Mouse (Mus musculus) intestine, embryonic 16.5 days (tissue): ENCODE results near the gene Mad2l2. TPM values are rescaled to one million over a fixed set of nuclear protein-coding genes. Genes with fewer than 3 reads are reported as not detected.
A peak's percentile ranks its signal among the peaks of the same experiment; 100 is the strongest.

Experiments used
- ATAC-seq: fragments of 200-750 bp; cut with Nextera tagmentation; 2 replicates; pipeline ENCODE4 v1.8.0; 2017; ENCODE audit warnings: moderate TSS enrichment, moderate library complexity
- H3K27ac ChIP-seq: fragments of 300-500 bp; sonication (generic); 2 replicates; pipeline ENCODE4 v1.5.1; 2014; ENCODE audit warnings: mild to moderate bottlenecking, low read length
- H3K27me3 ChIP-seq: fragments of 300-500 bp; sonication (generic); replicated peaks from 2 replicates; pipeline ENCODE4 v1.6.1; 2014; ENCODE audit warnings: low read length, control low read depth, mixed read lengths; ENCODE audit not compliant: control insufficient read depth, insufficient read depth
- H3K36me3 ChIP-seq: fragments of 300-500 bp; sonication (generic); 2 replicates; pipeline ENCODE4 v1.6.1; 2014; ENCODE audit warnings: low read length, control low read depth; ENCODE audit not compliant: control insufficient read depth, insufficient read depth
- H3K4me1 ChIP-seq: fragments of 300-500 bp; sonication (generic); 2 replicates; pipeline ENCODE4 v1.6.1; 2014; ENCODE audit warnings: low read length, control low read depth, mixed read lengths; ENCODE audit not compliant: control insufficient read depth, insufficient read depth
- H3K4me2 ChIP-seq: fragments of 300-500 bp; sonication (generic); 2 replicates; pipeline ENCODE4 v1.6.1; 2014; ENCODE audit warnings: low read depth, low read length, control low read depth
- H3K4me3 ChIP-seq: fragments of 300-500 bp; sonication (generic); 2 replicates; pipeline ENCODE4 v1.5.1; 2014; ENCODE audit warnings: mild to moderate bottlenecking, low read length
- H3K9ac ChIP-seq: fragments of 300-500 bp; sonication (generic); 2 replicates; pipeline ENCODE4 v1.6.1; 2014; ENCODE audit warnings: low read depth, low read length
- H3K9me3 ChIP-seq: fragments of 300-500 bp; sonication (generic); 2 replicates; pipeline ENCODE4 v1.6.1; 2016; ENCODE audit warnings: low read length, control low read depth; ENCODE audit not compliant: control insufficient read depth
- WGBS: fragments of 180-500 bp; shearing (Covaris S2); extraction: QIAGEN DNeasy Blood & Tissue Kit; methylation state at CpG from one replicate; pipeline ENCODE4 v1.1.7; 2014; 5-methylcytosine and 5-hydroxymethylcytosine counted together
- polyA plus RNA-seq: library from polyadenylated mRNA; unstranded; fragments of >200 nt; fragmentation: Nextera tagmentation; extraction: Ambion mirVana; gene quantifications from 2 replicates; pipeline ENCODE4 v1.2.1, GENCODE M21; 2015

Gene Mad2l2
- polyA plus RNA-seq, 1 experiment from 2014 or later: 30.1 TPM

DNA sequence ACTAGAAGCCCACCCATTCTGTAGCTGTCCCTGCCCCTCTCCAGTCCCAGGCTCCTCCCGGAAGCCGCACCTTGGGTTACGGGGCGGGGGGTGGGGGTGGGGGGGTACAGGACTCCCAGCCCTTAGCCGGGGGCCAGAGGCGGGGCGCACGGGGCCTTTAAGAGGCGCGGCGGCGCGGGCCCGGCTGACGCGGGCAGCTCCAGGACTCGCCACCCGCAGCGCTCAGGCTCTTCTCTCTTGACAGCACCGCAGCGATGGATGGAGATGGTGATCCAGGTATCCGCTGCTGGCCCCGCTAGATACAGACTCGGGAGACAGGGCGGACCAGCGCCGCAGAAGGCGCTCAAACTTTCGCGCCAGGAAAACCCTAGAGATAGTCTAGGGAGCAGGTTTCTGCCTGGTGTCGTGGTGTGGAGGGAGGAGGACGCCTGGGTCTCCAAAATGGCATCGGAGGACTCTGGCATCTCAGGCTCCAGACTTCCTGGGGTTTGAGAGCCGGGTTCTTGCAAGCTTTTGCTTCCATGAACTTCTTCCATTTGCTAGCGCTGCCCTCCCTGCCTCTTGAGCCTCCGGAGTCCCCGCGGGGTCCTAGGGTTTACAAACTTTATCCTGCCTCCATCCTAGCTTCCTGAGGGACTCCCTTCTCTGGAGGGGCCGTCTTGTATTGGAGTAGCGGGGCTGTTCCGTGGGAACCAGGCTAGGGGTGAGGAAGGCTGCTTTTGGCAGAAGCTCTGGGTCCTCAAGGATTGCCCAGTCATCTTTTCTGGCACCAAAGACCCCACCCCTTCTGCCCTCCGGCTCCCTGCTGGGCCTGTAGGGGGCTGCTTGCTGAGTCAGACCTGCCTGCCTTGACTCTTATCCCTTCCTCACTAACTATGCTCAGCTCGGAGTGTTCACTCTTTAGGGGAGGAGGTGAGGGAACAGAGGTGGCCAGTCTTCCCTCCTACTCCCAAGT lies 30.5 kb downstream of the Mad2l2 start, which contains the start of the genes Fbxo44 and Fbxo2:
TSS of gene Fbxo44 (minus strand) at position 47 of the 955 bp plus-strand sequence.
TSS of gene Fbxo2 (plus strand) at position 186 of the 955 bp plus-strand sequence.
- H3K4me3 ChIP-seq: peak within 1 kb of the TSS; percentile 65
- WGBS: under 1% methylated on average over 43 of the region's 43 CpGs
- no peaks in the 10 kb centered on the region for H3K36me3 ChIP-seq
- peak within 1 kb of the TSS; percentile 100 for H3K4me2 ChIP-seq
- ATAC-seq: peak; percentile 67
- H3K9ac ChIP-seq: peak within 1 kb of the TSS; percentile 77
- peaks cover 57% of the 10 kb centered on the region for H3K27me3 ChIP-seq
- H3K9me3 ChIP-seq: no peaks in the 10 kb centered on the region
- peaks cover 15% of the 10 kb centered on the region for H3K4me1 ChIP-seq
- H3K27ac ChIP-seq: no peak within 1 kb of the TSS; the same call in 1 of the 2 replicates

DNA sequence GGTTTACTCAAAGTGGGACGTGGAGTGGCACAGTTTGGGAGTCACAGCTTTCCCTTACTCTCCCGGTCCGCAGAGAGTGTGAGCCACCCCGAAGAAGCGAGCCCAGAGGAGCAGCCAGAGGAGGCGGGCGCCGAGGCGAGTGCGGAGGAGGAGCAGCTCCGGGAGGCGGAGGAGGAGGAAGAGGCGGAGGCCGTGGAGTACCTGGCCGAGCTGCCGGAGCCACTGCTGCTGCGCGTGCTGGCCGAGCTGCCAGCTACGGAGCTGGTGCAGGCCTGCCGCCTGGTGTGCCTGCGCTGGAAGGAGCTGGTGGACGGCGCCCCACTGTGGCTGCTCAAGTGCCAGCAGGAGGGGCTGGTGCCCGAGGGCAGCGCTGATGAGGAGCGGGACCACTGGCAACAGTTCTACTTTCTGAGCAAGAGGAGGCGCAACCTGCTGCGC lies 33.8 kb downstream of the Mad2l2 start:
- Histone ChIP-seq H3K9ac (peak overlapping the region; percentile 40; the same call in 1 of the 2 replicates), H3K27me3 (peaks cover 66% of the 10 kb centered on the region), H3K9me3 (no peaks in the 10 kb centered on the region), H3K4me3 (peak overlapping the region; percentile 33), H3K4me1 (peaks cover 13% of the 10 kb centered on the region), H3K4me2 (peak overlapping the region; percentile 55), H3K27ac (no peak overlapping the region), H3K36me3 (no peaks in the 10 kb centered on the region)
- peak; percentile 47 for ATAC-seq
- under 1% methylated on average over 26 of the region's 29 CpGs for WGBS

DNA sequence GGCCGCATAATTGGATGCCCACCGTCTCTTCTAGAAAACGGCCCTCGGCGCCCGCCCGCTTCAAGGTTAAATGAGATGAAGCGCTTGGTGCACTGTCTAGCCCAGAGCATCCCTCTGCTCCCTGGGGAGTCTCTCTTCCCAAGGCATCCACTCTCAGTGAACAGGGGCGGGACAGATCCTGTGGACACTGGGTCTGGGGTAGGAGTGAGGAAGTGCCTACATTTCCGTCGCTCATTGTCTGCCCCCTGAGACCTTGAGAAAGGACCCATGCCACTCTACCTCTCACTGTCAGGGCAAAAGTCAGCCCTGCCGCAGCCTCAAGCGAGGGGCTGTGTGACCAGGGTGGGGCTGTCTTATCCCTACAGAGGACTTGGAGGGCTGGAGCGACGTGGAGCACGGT lies 34.3 kb downstream of the Mad2l2 start:
- no peak for ATAC-seq
- peak overlapping the region; percentile 33; the same call in 1 of the 2 replicates for H3K4me3 ChIP-seq
- WGBS: 2% methylated on average over 16 of the region's 16 CpGs

DNA sequence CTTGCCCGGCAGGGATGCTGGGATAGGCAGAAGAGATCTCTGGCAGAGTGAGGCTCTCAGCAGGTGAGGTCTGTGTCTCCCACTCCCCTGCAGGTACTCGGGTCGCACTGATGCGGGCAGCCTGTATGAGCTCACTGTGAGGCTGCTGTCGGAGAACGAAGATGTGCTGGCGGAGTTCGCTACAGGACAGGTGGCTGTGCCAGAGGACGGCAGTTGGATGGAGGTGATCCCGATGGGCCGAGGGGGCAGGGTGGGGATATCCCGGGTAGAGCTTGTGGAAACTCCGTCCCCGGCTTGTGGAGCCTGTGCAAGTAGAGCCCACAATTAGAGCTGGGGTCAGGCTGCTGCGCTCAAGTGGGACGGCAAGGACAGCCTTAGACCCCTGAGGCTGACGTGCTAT lies 35.4 kb downstream of the Mad2l2 start:
- Histone ChIP-seq H3K9me3 (no peaks in the 10 kb centered on the region), H3K9ac (no peak overlapping the region), H3K27me3 (peaks cover 72% of the 10 kb centered on the region), H3K4me3 (no peak overlapping the region), H3K4me1 (peaks cover 10% of the 10 kb centered on the region), H3K4me2 (no peak overlapping the region), H3K36me3 (no peaks in the 10 kb centered on the region), H3K27ac (no peak overlapping the region)
- WGBS: 7% methylated on average over 17 of the region's 17 CpGs
- ATAC-seq: no peak

More for the DNA sequence above, 34.3 kb downstream of the Mad2l2 start:
- Histone ChIP-seq H3K9me3 (no peaks in the 10 kb centered on the region), H3K27me3 (peaks cover 68% of the 10 kb centered on the region), H3K36me3 (no peaks in the 10 kb centered on the region), H3K27ac (no peak overlapping the region), H3K9ac (no peak overlapping the region), H3K4me1 (peaks cover 12% of the 10 kb centered on the region), H3K4me2 (peak overlapping the region; percentile 55)

DNA sequence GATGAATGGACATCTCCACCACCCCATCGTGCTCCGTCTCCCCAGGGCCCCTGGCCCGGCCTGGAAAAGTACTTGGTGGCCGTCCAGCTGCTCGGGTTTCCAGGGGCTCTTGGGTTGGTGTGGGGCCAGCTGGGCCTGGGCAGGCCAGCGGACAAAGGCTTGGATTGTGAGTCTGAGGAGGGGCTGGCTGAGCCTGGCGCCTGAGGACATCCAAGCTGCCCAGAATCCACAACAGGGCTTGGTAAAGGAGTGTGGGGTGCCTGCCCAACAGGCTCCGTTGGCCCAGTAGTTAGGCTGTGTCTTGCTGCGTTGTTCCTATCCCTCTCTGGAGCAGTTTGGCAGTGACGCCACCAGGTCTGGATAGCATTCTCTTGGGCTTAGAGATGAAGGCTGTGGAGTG lies 36.2 kb downstream of the Mad2l2 start:
- Histone ChIP-seq H3K9ac (no peak overlapping the region), H3K4me3 (no peak overlapping the region), H3K36me3 (no peaks in the 10 kb centered on the region), H3K27ac (no peak overlapping the region), H3K4me1 (peaks cover 7% of the 10 kb centered on the region; the same call in 1 of the 2 replicates), H3K4me2 (no peak overlapping the region), H3K9me3 (no peaks in the 10 kb centered on the region), H3K27me3 (peaks cover 69% of the 10 kb centered on the region)
- 8% methylated on average over 10 of the region's 10 CpGs for WGBS
- ATAC-seq: 0 out of 2 replicates have a peak, but pooled peaks have one; percentile 6

DNA sequence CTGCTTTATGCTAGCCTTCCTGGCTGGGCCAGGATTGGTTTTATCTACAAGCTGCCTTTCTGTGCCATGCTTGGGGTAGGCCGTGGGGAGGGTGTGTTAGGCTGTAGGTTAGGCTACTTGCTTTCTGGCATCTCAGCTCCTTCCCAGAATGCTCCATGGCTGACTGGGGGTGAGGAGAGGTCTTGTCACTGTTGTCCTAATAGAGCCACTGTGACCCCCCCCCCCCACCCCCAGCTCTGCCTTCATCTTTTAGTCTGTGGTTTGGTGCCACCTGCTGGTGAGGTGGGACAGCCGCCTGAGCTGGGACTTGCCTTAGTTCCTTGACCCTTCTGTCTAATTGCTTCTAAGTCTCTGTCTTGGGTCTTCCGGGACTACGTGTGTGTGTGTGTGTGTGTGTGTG lies 36.8 kb downstream of the Mad2l2 start:
- 16% methylated on average over 4 of the region's 4 CpGs for WGBS
- Histone ChIP-seq H3K9ac (no peak overlapping the region), H3K27me3 (peaks cover 67% of the 10 kb centered on the region)

DNA sequence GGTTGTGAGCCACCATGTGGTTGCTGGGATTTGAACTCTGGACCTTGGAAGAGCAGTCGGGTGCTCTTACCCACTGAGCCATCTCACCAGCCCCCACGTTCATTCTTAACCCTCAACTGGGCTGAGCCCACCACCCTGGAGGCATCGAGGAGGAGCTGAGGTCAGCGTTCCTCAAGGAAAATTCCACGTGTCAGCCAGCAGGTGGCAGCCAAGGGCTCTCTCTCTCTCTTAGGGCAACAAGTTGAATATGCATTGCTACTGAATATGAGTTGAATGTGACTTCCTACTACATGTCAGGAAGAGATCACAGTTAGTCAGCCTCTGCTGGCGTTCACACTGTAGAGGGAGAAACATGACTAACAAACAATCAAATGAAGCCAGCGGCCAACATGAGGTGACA lies 38.1 kb downstream of the Mad2l2 start:
- 24% methylated on average over 7 of the region's 7 CpGs for WGBS
- Histone ChIP-seq H3K4me3 (no peak overlapping the region), H3K27me3 (peaks cover 68% of the 10 kb centered on the region), H3K4me2 (no peak overlapping the region), H3K9ac (no peak overlapping the region), H3K9me3 (no peaks in the 10 kb centered on the region), H3K27ac (no peak overlapping the region), H3K36me3 (no peaks in the 10 kb centered on the region), H3K4me1 (peaks cover 7% of the 10 kb centered on the region; the same call in 1 of the 2 replicates)
- ATAC-seq: no peak

More for the DNA sequence above, 36.8 kb downstream of the Mad2l2 start:
- Histone ChIP-seq H3K27ac (no peak overlapping the region), H3K9me3 (no peaks in the 10 kb centered on the region), H3K4me1 (peaks cover 7% of the 10 kb centered on the region; the same call in 1 of the 2 replicates), H3K4me2 (no peak overlapping the region), H3K36me3 (no peaks in the 10 kb centered on the region), H3K4me3 (no peak overlapping the region)
- ATAC-seq: no peak

DNA sequence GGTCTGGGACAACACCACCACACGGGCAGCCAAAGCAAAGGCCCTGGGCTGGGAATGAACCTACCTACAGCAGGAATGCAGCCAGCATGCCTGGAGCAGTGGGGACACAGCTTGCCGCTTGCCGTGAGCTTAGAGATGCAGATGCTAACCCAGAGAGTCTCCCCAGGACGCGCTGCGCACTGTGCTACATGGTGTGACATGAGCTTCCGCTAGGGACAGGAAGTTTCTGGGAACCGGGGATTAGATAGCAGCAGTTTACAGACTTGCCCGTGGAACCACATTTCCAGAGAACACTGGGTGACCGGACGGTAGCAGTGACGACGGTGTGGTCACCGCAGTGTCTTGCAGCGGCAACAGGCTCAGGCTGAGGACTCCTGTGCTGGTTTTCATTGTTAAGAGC lies 39.4 kb downstream of the Mad2l2 start:
- Histone ChIP-seq H3K4me1 (peaks cover 4% of the 10 kb centered on the region; the same call in 1 of the 2 replicates), H3K9me3 (no peaks in the 10 kb centered on the region), H3K27ac (no peak overlapping the region), H3K36me3 (no peaks in the 10 kb centered on the region), H3K27me3 (peaks cover 69% of the 10 kb centered on the region), H3K9ac (no peak overlapping the region), H3K4me2 (no peak overlapping the region), H3K4me3 (no peak overlapping the region)
- 21% methylated on average over 15 of the region's 15 CpGs for WGBS
- no peak for ATAC-seq

DNA sequence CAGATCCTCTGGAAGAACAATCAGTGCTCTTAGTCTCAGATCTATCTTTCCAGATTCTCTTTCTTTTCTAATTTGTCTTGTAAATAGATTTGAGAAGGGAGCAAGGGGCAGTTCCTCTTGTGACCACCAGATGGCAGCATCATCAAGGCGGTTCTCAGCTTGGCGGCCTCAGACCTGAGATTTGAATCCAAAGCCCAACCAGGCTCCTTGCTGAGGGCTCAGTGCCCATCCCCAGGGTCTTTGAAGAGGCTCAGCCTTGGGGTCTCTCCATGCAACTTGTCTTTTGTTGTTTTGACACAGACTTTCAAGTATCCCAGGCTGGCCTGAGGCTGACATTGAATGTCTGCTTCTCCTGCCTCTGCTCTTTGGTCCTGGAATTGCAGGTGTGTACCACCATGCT lies 40.7 kb downstream of the Mad2l2 start:
- no peaks in the 10 kb centered on the region for H3K36me3 ChIP-seq
- no peaks in the 10 kb centered on the region for H3K9me3 ChIP-seq
- H3K4me2 ChIP-seq: no peak overlapping the region
- peaks cover 69% of the 10 kb centered on the region for H3K27me3 ChIP-seq
- no peak overlapping the region for H3K4me3 ChIP-seq
- 6% methylated on average over 2 of the region's 2 CpGs for WGBS
- ATAC-seq: no peak
- no peak overlapping the region for H3K9ac ChIP-seq
- H3K27ac ChIP-seq: no peak overlapping the region
- no peaks in the 10 kb centered on the region for H3K4me1 ChIP-seq
